Mouse (Mus musculus): ENCODE data around the gene Wbp1.
A peak's percentile ranks its signal among the peaks of the same experiment; 100 is the strongest.

Wbp1 gene

GRCm38 (mm10) chr6:83120930-83121862 is at the start of gene Wbp1:
Wbp1 (minus strand) TSS chr6:83121559.
- DNase-seq (ENCODE audit: low spot score): peak; percentile 97

GRCm38 (mm10) chr6:83171063-83171462 is 49.7 kb upstream of the Wbp1 start:
- no peak for DNase-seq (ENCODE audit: low spot score)

- DNase-seq (ENCODE audit: low spot score): no peak
These were observed 48.5 kb upstream of the Wbp1 start for GRCm38 (mm10) chr6:83169872-83170271.

- peak; percentile 40 for DNase-seq (ENCODE audit: low spot score)
These were observed 44.9 kb upstream of the Wbp1 start for GRCm38 (mm10) chr6:83166243-83166630.

- DNase-seq (ENCODE audit: low spot score): peak; percentile 93
These were observed 44.4 kb upstream of the Wbp1 start, which contains the start of gene Dctn1 for GRCm38 (mm10) chr6:83165607-83166242. Dctn1 (plus strand) TSS chr6:83165920.

GRCm38 (mm10) chr6:83165026-83165606 is 43.8 kb upstream of the Wbp1 start:
- DNase-seq (ENCODE audit: low spot score): no peak

GRCm38 (mm10) chr6:83162701-83163100 is 41.3 kb upstream of the Wbp1 start:
- DNase-seq (ENCODE audit: low spot score): peak; percentile 71

- no peak for DNase-seq (ENCODE audit: low spot score)
These were observed 40.7 kb upstream of the Wbp1 start for GRCm38 (mm10) chr6:83161921-83162641.

- no peak for DNase-seq (ENCODE audit: low spot score)
These were observed 40.1 kb upstream of the Wbp1 start for GRCm38 (mm10) chr6:83161442-83161841.

GRCm38 (mm10) chr6:83159456-83159855 is 38.1 kb upstream of the Wbp1 start:
- DNase-seq (ENCODE audit: low spot score): peak; percentile 60

GRCm38 (mm10) chr6:83156259-83156684 is 34.9 kb upstream of the Wbp1 start, which contains the start of the genes Wdr54 and 1700003E16Rik:
Wdr54 (minus strand) TSS chr6:83156397.
1700003E16Rik (plus strand) TSS chr6:83156404.
- DNase-seq (ENCODE audit: low spot score): peak; percentile 36

GRCm38 (mm10) chr6:83155552-83156238 is 34.3 kb upstream of the Wbp1 start:
- DNase-seq (ENCODE audit: low spot score): no peak

GRCm38 (mm10) chr6:83153485-83153884 is 32.1 kb upstream of the Wbp1 start:
- DNase-seq (ENCODE audit: low spot score): no peak

GRCm38 (mm10) chr6:83153038-83153437 is 31.7 kb upstream of the Wbp1 start:
- no peak for DNase-seq (ENCODE audit: low spot score)

GRCm38 (mm10) chr6:83151721-83152120 is 30.4 kb upstream of the Wbp1 start:
- no peak for DNase-seq (ENCODE audit: low spot score)

GRCm38 (mm10) chr6:83147280-83147679 is 25.9 kb upstream of the Wbp1 start:
- DNase-seq (ENCODE audit: low spot score): no peak

- DNase-seq (ENCODE audit: low spot score): no peak
These were observed 24.4 kb upstream of the Wbp1 start for GRCm38 (mm10) chr6:83145805-83146204.

GRCm38 (mm10) chr6:83145209-83145608 is 23.9 kb upstream of the Wbp1 start:
- DNase-seq (ENCODE audit: low spot score): no peak

GRCm38 (mm10) chr6:83142886-83143285 is 21.5 kb upstream of the Wbp1 start:
- DNase-seq (ENCODE audit: low spot score): no peak

- no peak for DNase-seq (ENCODE audit: low spot score)
These were observed 20.9 kb upstream of the Wbp1 start for GRCm38 (mm10) chr6:83142211-83142731.

- DNase-seq (ENCODE audit: low spot score): no peak
These were observed 20.3 kb upstream of the Wbp1 start for GRCm38 (mm10) chr6:83141636-83142035.
